ENCODE assay signal across 9 mouse cellular contexts in genomic region chr9:105527219-105527618, GRCm38 (mm10). TPM values are rescaled to one million over a fixed set of nuclear protein-coding genes. Genes with fewer than 3 reads are reported as not detected.
A peak's percentile ranks its signal among the peaks of the same experiment; 100 is the strongest.
DNase-seq lines count a peak whose midpoint lies in the region; ATAC-seq lines count a peak whose summit lies in the region.
"Had no signal": no experiment of that assay in that cellular context is flagged by ENCODE, and none has a peak within 500 bp of the region (broad histone marks: within the 10 kb centered on the region; RNA-seq: fewer than 3 reads in every experiment).

TSS of gene Atp2c1 (minus strand) at chr9:105527319.

- peaks cover 20% of the 10 kb centered on the region for H3K4me1 ChIP-seq in hindbrain, embryonic 15.5 days (replicated peaks)
- peaks cover 11% of the 10 kb centered on the region for H3K4me1 ChIP-seq in liver, embryonic 16.5 days (ENCODE audit: control insufficient read depth, low read depth, low read length)

- no peak within 1 kb of the TSS for H3K27ac ChIP-seq in hindbrain, embryonic 15.5 days (replicated peaks)
- no peak within 1 kb of the TSS for H3K27ac ChIP-seq in liver, embryonic 16.5 days (ENCODE audit: low read length)

- no peak within 1 kb of the TSS for H3K9ac ChIP-seq in hindbrain, embryonic 15.5 days
- no peak within 1 kb of the TSS for H3K9ac ChIP-seq in liver, embryonic 16.5 days (ENCODE audit: low read depth, low read length)

- ATAC-seq in hindbrain, embryonic 15.5 days (ENCODE audit: low FRiP score, low read depth), result no peak
- ATAC-seq in liver, embryonic 16.5 days (ENCODE audit: low read depth), result no peak

- H3K27me3 ChIP-seq in hindbrain, embryonic 15.5 days, result no peaks in the 10 kb centered on the region
- no peaks in the 10 kb centered on the region for H3K27me3 ChIP-seq in liver, embryonic 16.5 days (ENCODE audit: control insufficient read depth, insufficient read depth, low read depth, low read length)
- H3K27me3 ChIP-seq: megakaryocyte, embryonic 14.5 days had no signal

- no peaks in the 10 kb centered on the region for H3K36me3 ChIP-seq in hindbrain, embryonic 15.5 days
- no peaks in the 10 kb centered on the region for H3K36me3 ChIP-seq in liver, embryonic 16.5 days (ENCODE audit: control insufficient read depth, insufficient read depth)

- peak; percentile 75 for DNase-seq in heart, adult 11 months
- no peak for DNase-seq in heart, adult 9 months (ENCODE audit: low spot score in 2 of 2)
- DNase-seq in adrenal gland, postnatal 10 days, result no peak
- DNase-seq in gastrocnemius, adult 8-10 months (ENCODE audit: low spot score in 2 of 2), result no peak
- no peak for DNase-seq in urinary bladder, postnatal 36 days (ENCODE audit: low spot score in 2 of 2)
- DNase-seq in retina, postnatal 1 day, result no peak

- H3K4me3 ChIP-seq in hindbrain, embryonic 15.5 days, result no peak within 1 kb of the TSS
- no peak within 1 kb of the TSS for H3K4me3 ChIP-seq in liver, embryonic 16.5 days (ENCODE audit: low read depth, low read length)
- H3K4me3 ChIP-seq: megakaryocyte, embryonic 14.5 days had no signal

- H3K9me3 ChIP-seq in hindbrain, embryonic 15.5 days, result no peaks in the 10 kb centered on the region
- H3K9me3 ChIP-seq in liver, embryonic 16.5 days (replicated peaks; ENCODE audit: control insufficient read depth, low read length), result no peaks in the 10 kb centered on the region
- H3K9me3 ChIP-seq: megakaryocyte, embryonic 14.5 days had no signal

- WGBS in hindbrain, embryonic 15.5 days, result 92% methylated on average over 12 of the region's 12 CpGs
- 69% methylated on average over 12 of the region's 12 CpGs for WGBS in liver, embryonic 16.5 days (ENCODE audit: insufficient replicate concordance)

- no peak within 1 kb of the TSS for H3K4me2 ChIP-seq in hindbrain, embryonic 15.5 days
- H3K4me2 ChIP-seq in liver, embryonic 16.5 days (ENCODE audit: low read depth, low read length), result no peak within 1 kb of the TSS

RNA-seq across cellular contexts. Expression of gene Atp2c1, which starts in this region (rescaled TPM):
- total RNA-seq in adrenal gland, postnatal 10 days (2021), result 10 to 100 TPM; 54.7 to 63.4 TPM
- 10 to 100 TPM; 35.6 to 44.4 (median 42.8) TPM for total RNA-seq in gastrocnemius, adult 8-10 months (2022)
- 98.8 and 101 TPM in 2 replicates for polyA plus RNA-seq in hindbrain, embryonic 15.5 days (2015; fragmentation: Nextera tagmentation; extraction: Ambion mirVana)
- 21.1 and 21.4 TPM in 2 replicates for polyA plus RNA-seq in liver, embryonic 16.5 days (2015; fragmentation: Nextera tagmentation; extraction: Ambion mirVana)
